Mouse (Mus musculus) MEL (cell line): ENCODE results near the gene Pik3ca.

Source experiments
- CTCF ChIP-seq, 3 experiments: IDR thresholded peaks in 2 of 3; conservative IDR thresholded peaks in 1 of 3; 2 replicates each; pipeline ENCODE4 v1.5.1; 2011 to 2012; ENCODE audit warnings: low read length in 3 of 3, low read depth in 2 of 3, mild to moderate bottlenecking in 2 of 3, improper control_type of control experiment in 1 of 3, inconsistent platforms in 1 of 3, mixed read lengths in 1 of 3, moderate library complexity in 1 of 3; ENCODE audit not compliant: control insufficient read depth in 1 of 3, insufficient read depth in 1 of 3, poor library complexity in 1 of 3, severe bottlenecking in 1 of 3
- E2F4 ChIP-seq: IDR thresholded peaks from 2 replicates; pipeline ENCODE4 v1.6.1; 2011; ENCODE audit warnings: low read depth, low read length, improper control_type of control experiment, borderline replicate concordance
- EP300 ChIP-seq, 2 experiments: IDR thresholded peaks; 2 replicates each; pipeline ENCODE4 v1.6.1; 2011; ENCODE audit warnings: improper control_type of control experiment in 2 of 2, low read length in 2 of 2, low read depth in 1 of 2, mild to moderate bottlenecking in 1 of 2
- MYC ChIP-seq: IDR thresholded peaks from 2 replicates; pipeline ENCODE4 v1.6.1; 2011; ENCODE audit warnings: low read depth, mild to moderate bottlenecking, low read length, improper control_type of control experiment, moderate library complexity
- POLR2A ChIP-seq, 2 experiments: IDR thresholded peaks; 2 replicates each; pipeline ENCODE4 v1.6.1; 2011 to 2012; ENCODE audit warnings: low read length in 2 of 2, mild to moderate bottlenecking in 2 of 2, control low read depth in 1 of 2, improper control_type of control experiment in 1 of 2, low read depth in 1 of 2, moderate library complexity in 1 of 2; ENCODE audit not compliant: control insufficient read depth in 1 of 2, insufficient read depth in 1 of 2, poor library complexity in 1 of 2
- USF1 ChIP-seq: IDR thresholded peaks from 2 replicates; pipeline ENCODE4 v1.6.1; 2014; ENCODE audit warnings: low read depth, mild to moderate bottlenecking, inconsistent platforms, low read length, improper control_type of control experiment, moderate library complexity
- ZKSCAN1 ChIP-seq: IDR thresholded peaks from 2 replicates; pipeline ENCODE4 v1.6.1; 2012; ENCODE audit warnings: low read depth, mild to moderate bottlenecking, inconsistent platforms, low read length, improper control_type of control experiment, moderate library complexity

DNA sequence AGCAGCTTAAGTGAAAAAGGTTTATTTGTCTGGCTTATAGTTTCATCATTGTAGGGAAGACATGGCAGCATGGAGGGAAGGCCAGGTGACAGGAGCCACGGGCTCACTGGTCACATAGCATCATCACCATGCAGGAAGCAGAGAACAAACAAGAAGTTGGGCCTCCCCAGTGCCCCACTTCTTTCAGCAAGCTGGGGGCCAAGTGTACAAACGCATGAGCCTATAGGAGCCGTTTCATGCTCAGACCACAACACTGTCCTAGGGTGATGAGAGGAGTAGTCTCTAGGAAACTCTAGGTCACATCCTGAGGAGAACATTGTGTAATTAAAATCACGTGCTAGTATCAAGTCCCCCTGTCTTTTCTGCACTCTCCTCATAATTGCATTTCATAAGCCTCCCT is 30.2 kb downstream of the Pik3ca start:
- TF ChIP-seq CTCF (IDR thresholded peaks at IDR 0.05 in 2 of 3, conservative IDR thresholded peaks at IDR 0.05 in 1 of 3; ENCODE audit: control insufficient read depth in 1 of 3, insufficient read depth in 1 of 3, low read depth in 2 of 3, low read length in 3 of 3, poor library complexity in 1 of 3, severe bottlenecking in 1 of 3) (no peak), POLR2A (IDR thresholded peaks at IDR 0.05; ENCODE audit: control insufficient read depth in 1 of 2, insufficient read depth in 1 of 2, low read depth in 1 of 2, low read length in 2 of 2, poor library complexity in 1 of 2) (no peak), USF1 (no peak), ZKSCAN1 (no peak), MYC (no peak), EP300 (IDR thresholded peaks at IDR 0.05; ENCODE audit: low read depth in 1 of 2, low read length in 2 of 2) (no peak), E2F4 (no peak)
